Mouse (Mus musculus) hindbrain, embryonic 15.5 days (tissue): ENCODE results near the gene Cplane1. TPM values are rescaled to one million over a fixed set of nuclear protein-coding genes. Genes with fewer than 3 reads are reported as not detected.
"Not testable (repeated sequence)": the region's sequence is repeated elsewhere in the genome, so short reads cannot be mapped to it uniquely, and the experiment has no call there.

Experiments
- ATAC-seq: fragments of 200-750 bp; cut with Nextera tagmentation; 2 replicates; pipeline ENCODE4 v1.8.0; 2017; ENCODE audit warnings: low read depth, moderate number of reproducible peaks, moderate TSS enrichment; ENCODE audit not compliant: low FRiP score
- H3K27ac ChIP-seq: fragments of 300-500 bp; sonication (generic); replicated peaks from 2 replicates; pipeline ENCODE4 v1.5.1; 2015; ENCODE audit warnings: mild to moderate bottlenecking, inconsistent platforms
- H3K27me3 ChIP-seq: fragments of 300-500 bp; sonication (generic); 2 replicates; pipeline ENCODE4 v1.6.1; 2015; ENCODE audit warnings: control low read depth, inconsistent platforms
- H3K36me3 ChIP-seq: fragments of 300-500 bp; sonication (generic); 2 replicates; pipeline ENCODE4 v1.6.1; 2015; ENCODE audit warnings: control low read depth, inconsistent platforms
- H3K4me1 ChIP-seq: fragments of 300-500 bp; sonication (generic); replicated peaks from 2 replicates; pipeline ENCODE4 v1.6.1; 2015; ENCODE audit warnings: control low read depth, inconsistent platforms
- H3K4me2 ChIP-seq: fragments of 300-500 bp; sonication (generic); 2 replicates; pipeline ENCODE4 v1.6.1; 2015; ENCODE audit warnings: moderate library complexity, mild to moderate bottlenecking, inconsistent platforms
- H3K4me3 ChIP-seq: fragments of 300-500 bp; sonication (generic); 2 replicates; pipeline ENCODE4 v1.5.1; 2015; ENCODE audit warnings: mild to moderate bottlenecking, inconsistent platforms
- H3K9ac ChIP-seq: fragments of 300-500 bp; sonication (generic); 2 replicates; pipeline ENCODE4 v1.6.1; 2015; ENCODE audit warnings: inconsistent platforms
- H3K9me3 ChIP-seq: fragments of 300-500 bp; sonication (generic); 2 replicates; pipeline ENCODE4 v1.6.1; 2016; ENCODE audit warnings: control low read depth, inconsistent platforms
- WGBS: fragments of 180-500 bp; shearing (Covaris S2); methylation state at CpG from one replicate; pipeline ENCODE4 v1.1.7; 2015; 5-methylcytosine and 5-hydroxymethylcytosine counted together
- polyA plus RNA-seq: library from polyadenylated mRNA; unstranded; fragments of >200 nt; fragmentation: Nextera tagmentation; extraction: Ambion mirVana; gene quantifications from 2 replicates; pipeline ENCODE4 v1.2.1, GENCODE M21; 2015

Gene Cplane1
- polyA plus RNA-seq, 1 experiment from 2014 or later: 14.6 TPM

- Histone ChIP-seq H3K9ac (no peak overlapping the region), H3K4me1 (no peaks in the 10 kb centered on the region), H3K27me3 (no peaks in the 10 kb centered on the region), H3K4me2 (no peak overlapping the region), H3K9me3 (no peaks in the 10 kb centered on the region), H3K4me3 (no peak overlapping the region), H3K27ac (no peak overlapping the region), H3K36me3 (peaks cover 85% of the 10 kb centered on the region)
- 84% methylated on average over 3 of the region's 3 CpGs for WGBS
- no peak for ATAC-seq
Measured at GRCm38 (mm10) chr15:8265946-8266345, 97.0 kb downstream of the Cplane1 start.

- 98% methylated on average over 3 of the region's 3 CpGs for WGBS
- no peaks in the 10 kb centered on the region for H3K9me3 ChIP-seq
- no peak overlapping the region for H3K9ac ChIP-seq
- no peak for ATAC-seq
- H3K4me2 ChIP-seq: no peak overlapping the region
- H3K27me3 ChIP-seq: no peaks in the 10 kb centered on the region
- H3K4me1 ChIP-seq: no peaks in the 10 kb centered on the region
- no peak overlapping the region for H3K27ac ChIP-seq
- H3K4me3 ChIP-seq: no peak overlapping the region
- peaks cover 86% of the 10 kb centered on the region for H3K36me3 ChIP-seq
Measured at GRCm38 (mm10) chr15:8267211-8267610, 98.3 kb downstream of the Cplane1 start.

- WGBS: 92% methylated on average over 8 of the region's 8 CpGs
- ATAC-seq: no peak
- Histone ChIP-seq H3K36me3 (peaks cover 86% of the 10 kb centered on the region), H3K4me1 (no peaks in the 10 kb centered on the region), H3K4me2 (no peak overlapping the region), H3K9me3 (no peaks in the 10 kb centered on the region), H3K4me3 (no peak overlapping the region), H3K9ac (no peak overlapping the region), H3K27me3 (no peaks in the 10 kb centered on the region), H3K27ac (no peak overlapping the region)
Measured at GRCm38 (mm10) chr15:8268231-8268630, 99.3 kb downstream of the Cplane1 start.

- ATAC-seq: no peak
- Histone ChIP-seq H3K9me3 (no peaks in the 10 kb centered on the region), H3K4me3 (no peak overlapping the region), H3K9ac (no peak overlapping the region), H3K36me3 (peaks cover 68% of the 10 kb centered on the region), H3K27ac (no peak overlapping the region), H3K4me1 (no peaks in the 10 kb centered on the region), H3K27me3 (no peaks in the 10 kb centered on the region), H3K4me2 (no peak overlapping the region)
- WGBS: 90% methylated on average over 8 of the region's 8 CpGs
Measured at GRCm38 (mm10) chr15:8271952-8272351, 103.0 kb downstream of the Cplane1 start.

- H3K9ac ChIP-seq, H3K27me3 ChIP-seq, H3K4me1 ChIP-seq, H3K27ac ChIP-seq, ATAC-seq, H3K4me2 ChIP-seq, H3K4me3 ChIP-seq, H3K9me3 ChIP-seq: not testable (repeated sequence)
- H3K36me3 ChIP-seq: peaks cover 15% of the 10 kb centered on the region; the same call in 1 of the 2 replicates
- WGBS: 96% methylated on average over 4 of the region's 4 CpGs
Measured at GRCm38 (mm10) chr15:8277916-8278315, 109.0 kb downstream of the Cplane1 start.

- WGBS: 37% methylated on average over 17 of the region's 17 CpGs
- 0 out of 2 replicates have a peak overlapping the region, but pooled peaks have one; percentile 13 for H3K9ac ChIP-seq
- H3K4me3 ChIP-seq: peak overlapping the region; percentile 30
- ATAC-seq: no peak
- 0 out of 2 replicates have a peak, but pooled peaks cover 8% of the 10 kb centered on the region for H3K36me3 ChIP-seq
- H3K27me3 ChIP-seq: no peaks in the 10 kb centered on the region
- peak overlapping the region; percentile 61 for H3K4me2 ChIP-seq
- H3K4me1 ChIP-seq: peaks cover 4% of the 10 kb centered on the region; the same call in 1 of the 2 replicates
- H3K9me3 ChIP-seq: no peaks in the 10 kb centered on the region
- H3K27ac ChIP-seq: no peak overlapping the region
Measured at GRCm38 (mm10) chr15:8279320-8279779, 110.4 kb downstream of the Cplane1 start.

- no peaks in the 10 kb centered on the region for H3K9me3 ChIP-seq
- H3K4me2 ChIP-seq: peak overlapping the region; percentile 61
- peaks cover 4% of the 10 kb centered on the region; the same call in 1 of the 2 replicates for H3K4me1 ChIP-seq
- H3K4me3 ChIP-seq: peak overlapping the region; percentile 30
- H3K9ac ChIP-seq: no peak overlapping the region
- no peaks in the 10 kb centered on the region for H3K27me3 ChIP-seq
- H3K27ac ChIP-seq: no peak overlapping the region
- ATAC-seq: peak; percentile 73; the same call in 1 of the 2 replicates
- H3K36me3 ChIP-seq: 0 out of 2 replicates have a peak, but pooled peaks cover 4% of the 10 kb centered on the region
- WGBS: 47% methylated on average over 20 of the region's 20 CpGs
Measured at GRCm38 (mm10) chr15:8279929-8280610, 111.2 kb downstream of the Cplane1 start.

GRCm38 (mm10) chr15:8281701-8282100 is 112.8 kb downstream of the Cplane1 start:
- no peaks in the 10 kb centered on the region for H3K9me3 ChIP-seq

GRCm38 (mm10) chr15:8282155-8282554 is 113.2 kb downstream of the Cplane1 start:
- no peak for ATAC-seq
- H3K9ac ChIP-seq: no peak overlapping the region
- 89% methylated on average over 2 of the region's 2 CpGs for WGBS
- H3K4me1 ChIP-seq: peaks cover 4% of the 10 kb centered on the region; the same call in 1 of the 2 replicates
- H3K4me2 ChIP-seq: no peak overlapping the region
- H3K36me3 ChIP-seq: no peaks in the 10 kb centered on the region
- no peaks in the 10 kb centered on the region for H3K27me3 ChIP-seq
- H3K27ac ChIP-seq: no peak overlapping the region
- no peak overlapping the region for H3K4me3 ChIP-seq
- no peaks in the 10 kb centered on the region for H3K9me3 ChIP-seq

More at GRCm38 (mm10) chr15:8281701-8282100, 112.8 kb downstream of the Cplane1 start:
- peaks cover 4% of the 10 kb centered on the region; the same call in 1 of the 2 replicates for H3K4me1 ChIP-seq
- no peak overlapping the region for H3K4me3 ChIP-seq
- 79% methylated on average over 7 of the region's 7 CpGs for WGBS
- no peak overlapping the region for H3K27ac ChIP-seq
- H3K27me3 ChIP-seq: no peaks in the 10 kb centered on the region
- H3K4me2 ChIP-seq: no peak overlapping the region
- no peak overlapping the region for H3K9ac ChIP-seq
- H3K36me3 ChIP-seq: no peaks in the 10 kb centered on the region
- no peak for ATAC-seq

GRCm38 (mm10) chr15:8291251-8291650 is 122.3 kb downstream of the Cplane1 start:
- peaks cover 54% of the 10 kb centered on the region for H3K36me3 ChIP-seq
- no peak overlapping the region for H3K9ac ChIP-seq
- 92% methylated on average over 14 of the region's 14 CpGs for WGBS
- H3K4me3 ChIP-seq: no peak overlapping the region
- H3K4me2 ChIP-seq: no peak overlapping the region
- H3K4me1 ChIP-seq: no peaks in the 10 kb centered on the region
- no peaks in the 10 kb centered on the region for H3K9me3 ChIP-seq
- H3K27me3 ChIP-seq: no peaks in the 10 kb centered on the region
- no peak for ATAC-seq
- no peak overlapping the region for H3K27ac ChIP-seq

GRCm38 (mm10) chr15:8294150-8294549 is 125.2 kb downstream of the Cplane1 start:
- no peak overlapping the region for H3K4me2 ChIP-seq
- no peak for ATAC-seq
- H3K36me3 ChIP-seq: peaks cover 70% of the 10 kb centered on the region
- H3K9ac ChIP-seq: no peak overlapping the region
- H3K27me3 ChIP-seq: no peaks in the 10 kb centered on the region
- no peaks in the 10 kb centered on the region for H3K4me1 ChIP-seq
- no peak overlapping the region for H3K27ac ChIP-seq
- H3K4me3 ChIP-seq: no peak overlapping the region
- no peaks in the 10 kb centered on the region for H3K9me3 ChIP-seq
- WGBS: 91% methylated on average over 6 of the region's 6 CpGs

- H3K4me3 ChIP-seq: no peak overlapping the region
- H3K27ac ChIP-seq: no peak overlapping the region
- H3K36me3 ChIP-seq: peaks cover 73% of the 10 kb centered on the region
- H3K4me1 ChIP-seq: no peaks in the 10 kb centered on the region
- ATAC-seq: no peak
- H3K27me3 ChIP-seq: no peaks in the 10 kb centered on the region
- no peaks in the 10 kb centered on the region for H3K9me3 ChIP-seq
- H3K4me2 ChIP-seq: no peak overlapping the region
- H3K9ac ChIP-seq: no peak overlapping the region
- 95% methylated on average over 10 of the region's 10 CpGs for WGBS
Measured at GRCm38 (mm10) chr15:8302944-8303343, 134.0 kb downstream of the Cplane1 start.
